Mouse (Mus musculus) embryonic facial prominence, embryonic 15.5 days (tissue): ENCODE data around the gene Wwc1. TPM values are rescaled to one million over a fixed set of nuclear protein-coding genes. Genes with fewer than 3 reads are reported as not detected.

ENCODE experiments used
- ATAC-seq: fragments of 200-750 bp; cut with Nextera tagmentation; 2 replicates; pipeline ENCODE4 v1.8.0; 2017; ENCODE audit warnings: low read depth, moderate TSS enrichment; ENCODE audit not compliant: insufficient number of reproducible peaks, low FRiP score, low TSS enrichment
- H3K27ac ChIP-seq: fragments of 300-500 bp; sonication (generic); replicated peaks from 2 replicates; pipeline ENCODE4 v1.5.1; 2015; ENCODE audit warnings: mild to moderate bottlenecking, inconsistent platforms
- H3K27me3 ChIP-seq: fragments of 300-500 bp; sonication (generic); 2 replicates; pipeline ENCODE4 v1.6.1; 2015; ENCODE audit warnings: inconsistent platforms
- H3K36me3 ChIP-seq: fragments of 300-500 bp; sonication (generic); 2 replicates; pipeline ENCODE4 v1.6.1; 2015; ENCODE audit warnings: mild to moderate bottlenecking, inconsistent platforms
- H3K4me1 ChIP-seq: fragments of 300-500 bp; sonication (generic); 2 replicates; pipeline ENCODE4 v1.6.1; 2015; ENCODE audit warnings: inconsistent platforms
- H3K4me2 ChIP-seq: fragments of 300-500 bp; sonication (generic); replicated peaks from 2 replicates; pipeline ENCODE4 v1.6.1; 2015; ENCODE audit warnings: mild to moderate bottlenecking, inconsistent platforms
- H3K4me3 ChIP-seq: fragments of 300-500 bp; sonication (generic); replicated peaks from 2 replicates; pipeline ENCODE4 v1.5.1; 2015; ENCODE audit warnings: mild to moderate bottlenecking, inconsistent platforms
- H3K9ac ChIP-seq: fragments of 300-500 bp; sonication (generic); 2 replicates; pipeline ENCODE4 v1.6.1; 2015; ENCODE audit warnings: inconsistent platforms
- H3K9me3 ChIP-seq: fragments of 300-500 bp; sonication (generic); replicated peaks from 2 replicates; pipeline ENCODE4 v1.6.1; 2016; ENCODE audit warnings: inconsistent platforms
- WGBS: fragments of 180-500 bp; shearing (Covaris S2); methylation state at CpG from one replicate; pipeline ENCODE4 v1.1.7; 2015; 5-methylcytosine and 5-hydroxymethylcytosine counted together
- polyA plus RNA-seq: library from polyadenylated mRNA; unstranded; fragments of >200 nt; fragmentation: Nextera tagmentation; extraction: Ambion mirVana; gene quantifications from 2 replicates; pipeline ENCODE4 v1.2.1, GENCODE M21; 2015

Wwc1 gene
- 6.9 and 7.2 TPM in 2 replicates for polyA plus RNA-seq

DNA sequence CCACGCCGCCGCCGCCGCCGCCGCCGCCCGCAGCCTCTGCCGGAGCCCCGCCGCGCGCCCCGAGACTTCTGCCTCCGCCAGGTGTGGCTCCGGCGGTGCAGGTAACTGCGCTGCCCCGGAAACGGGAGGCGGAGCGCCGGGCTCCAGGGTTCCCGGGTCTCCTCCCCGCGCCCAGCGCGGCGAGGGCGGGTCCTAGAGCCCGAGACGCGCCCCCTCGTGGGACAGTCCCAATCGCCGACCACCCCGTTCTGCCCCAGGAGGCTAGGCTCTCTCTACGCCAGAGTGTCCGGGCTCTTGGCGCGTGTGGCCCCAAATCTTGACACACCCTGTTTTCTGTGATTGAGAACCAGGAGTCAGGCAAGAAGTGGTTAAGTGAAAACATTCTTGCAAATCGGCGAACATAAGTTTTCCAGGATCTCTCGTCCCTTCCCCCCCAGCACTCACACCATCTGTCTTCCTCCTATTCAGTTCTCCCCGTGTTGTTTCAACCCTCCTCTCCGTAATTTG, at the start of gene Wwc1:
Wwc1 (minus strand) TSS at position 117 of the 507 bp plus-strand sequence.
- Histone ChIP-seq H3K9me3 (no peaks in the 10 kb centered on the region), H3K36me3 (no peaks in the 10 kb centered on the region), H3K4me2 (peak within 1 kb of the TSS; percentile 86), H3K4me1 (peaks cover 26% of the 10 kb centered on the region), H3K27ac (peak within 1 kb of the TSS; percentile 39), H3K4me3 (peak within 1 kb of the TSS; percentile 74), H3K27me3 (peaks cover 15% of the 10 kb centered on the region), H3K9ac (peak within 1 kb of the TSS; percentile 51)
- under 1% methylated on average over 42 of the region's 47 CpGs for WGBS
- ATAC-seq: peak; percentile 79

DNA sequence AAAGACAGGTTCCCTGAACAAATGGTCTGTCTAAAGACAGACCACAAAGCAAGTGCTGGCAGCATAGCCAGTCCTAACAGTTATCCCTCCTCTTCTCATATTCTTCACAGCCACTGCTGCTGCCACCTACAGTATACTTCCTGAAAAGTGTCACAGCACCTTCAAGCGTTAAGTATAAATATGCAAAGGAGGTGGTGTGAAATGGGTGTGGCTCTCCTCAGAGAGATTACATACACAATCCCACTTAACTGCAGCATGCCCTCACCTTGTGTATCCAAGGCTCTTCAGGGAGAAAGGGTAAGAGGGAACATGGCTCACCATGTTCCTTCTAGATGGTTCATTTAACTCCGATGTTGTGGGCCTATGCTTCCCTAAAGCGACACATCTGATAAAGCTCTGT, 39.7 kb upstream of the Wwc1 start:
- 66% methylated on average over 3 of the region's 3 CpGs for WGBS

DNA sequence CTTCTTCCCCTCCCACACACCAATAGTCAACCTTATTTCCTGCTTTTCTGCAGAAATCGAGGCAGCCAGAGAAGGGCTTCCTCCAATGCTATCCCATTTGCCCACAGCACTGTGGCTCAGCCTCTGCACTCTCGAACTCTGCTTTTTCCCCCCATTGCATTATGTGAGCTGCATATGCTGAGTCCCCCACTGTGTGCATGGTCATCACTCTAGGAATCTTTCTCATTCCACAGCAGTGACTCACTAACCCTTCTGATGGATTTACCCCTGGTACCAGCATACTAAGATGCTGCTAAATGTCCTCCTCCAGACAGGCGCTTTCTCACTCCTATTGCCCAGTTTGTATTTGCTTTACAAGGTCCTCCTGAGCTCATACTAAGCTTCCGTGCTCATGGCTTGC, 32.9 kb upstream of the Wwc1 start:
- Histone ChIP-seq H3K27ac (no peak overlapping the region), H3K27me3 (no peaks in the 10 kb centered on the region), H3K4me3 (no peak overlapping the region), H3K9ac (no peak overlapping the region), H3K4me1 (no peaks in the 10 kb centered on the region), H3K9me3 (no peaks in the 10 kb centered on the region), H3K4me2 (no peak overlapping the region), H3K36me3 (no peaks in the 10 kb centered on the region)
- WGBS: 76% methylated on average over 4 of the region's 4 CpGs
- ATAC-seq: no peak

More for the DNA sequence above, 39.7 kb upstream of the Wwc1 start:
- Histone ChIP-seq H3K4me2 (no peak overlapping the region), H3K36me3 (peaks cover 13% of the 10 kb centered on the region), H3K9ac (no peak overlapping the region), H3K9me3 (no peaks in the 10 kb centered on the region), H3K4me1 (no peaks in the 10 kb centered on the region), H3K4me3 (no peak overlapping the region), H3K27me3 (no peaks in the 10 kb centered on the region), H3K27ac (no peak overlapping the region)
- ATAC-seq: no peak

DNA sequence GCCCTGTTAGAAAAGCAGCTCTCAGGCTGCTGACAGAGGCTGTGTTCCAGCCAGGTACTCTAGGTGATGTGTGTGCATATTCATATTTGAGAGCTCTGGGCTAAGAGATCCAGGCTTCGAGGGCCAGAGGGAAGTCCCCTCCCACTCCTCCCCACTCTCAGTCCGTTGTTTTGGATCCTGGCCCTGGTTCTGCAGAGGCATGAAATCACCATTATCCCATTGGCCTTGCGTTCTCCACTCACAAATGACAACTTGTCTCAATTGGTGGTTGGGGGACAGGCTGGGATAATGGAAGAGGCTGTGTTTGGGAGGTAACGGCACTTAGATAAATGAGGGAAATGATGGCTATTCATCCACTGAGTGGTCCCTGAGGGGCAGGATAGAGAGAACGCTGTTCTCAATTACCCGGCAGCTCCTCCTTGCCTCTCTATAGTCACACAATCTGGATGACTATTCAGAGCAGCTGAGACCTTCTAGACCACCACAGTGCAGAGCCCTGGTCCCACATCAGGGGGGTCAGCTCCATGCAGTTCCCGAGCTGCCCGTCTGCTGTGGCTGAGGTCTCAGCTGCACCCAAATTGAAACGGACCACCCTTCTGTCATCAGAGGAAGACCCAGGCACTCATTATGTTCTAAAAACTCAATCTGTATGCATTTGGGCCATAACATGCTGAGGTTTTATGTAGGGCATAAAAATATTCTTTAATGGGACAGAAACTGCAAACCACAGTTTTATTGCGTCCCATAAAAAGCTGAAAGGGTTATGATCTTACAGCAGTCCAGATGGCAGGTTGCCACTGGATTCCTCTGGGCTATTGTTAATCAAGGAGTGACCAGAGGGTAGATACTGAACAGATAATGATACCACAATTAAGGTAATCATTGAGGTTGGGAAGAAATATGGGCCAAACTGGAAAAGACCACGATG, 29.2 kb upstream of the Wwc1 start:
- Histone ChIP-seq H3K27ac (no peak overlapping the region), H3K36me3 (no peaks in the 10 kb centered on the region), H3K4me2 (no peak overlapping the region), H3K9ac (no peak overlapping the region), H3K4me3 (no peak overlapping the region), H3K4me1 (no peaks in the 10 kb centered on the region), H3K27me3 (no peaks in the 10 kb centered on the region), H3K9me3 (no peaks in the 10 kb centered on the region)
- ATAC-seq: peak; percentile 69
- WGBS: 42% methylated on average over 11 of the region's 11 CpGs

DNA sequence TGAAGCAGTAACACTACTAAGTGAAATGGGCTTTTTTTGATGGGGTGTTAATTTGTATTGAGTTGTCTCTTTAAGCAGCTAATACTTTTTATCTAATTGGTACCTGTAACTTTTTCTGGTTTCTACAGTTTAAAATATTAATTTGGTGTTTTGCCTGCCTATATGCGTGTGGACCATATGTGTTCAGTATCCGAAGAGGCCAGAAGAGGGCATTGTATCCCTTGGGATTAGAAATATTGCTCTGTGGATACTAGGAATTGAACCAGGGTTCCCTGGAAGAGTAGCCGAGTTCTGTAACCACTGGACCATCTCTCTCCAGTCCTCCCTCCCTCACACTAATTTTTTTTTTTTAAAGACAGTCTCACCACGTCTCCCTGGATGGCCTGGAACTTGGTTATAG, 22.6 kb upstream of the Wwc1 start:
- WGBS: 42% methylated on average over 4 of the region's 4 CpGs
- H3K9ac ChIP-seq: no peak overlapping the region
- no peak overlapping the region for H3K27ac ChIP-seq
- no peaks in the 10 kb centered on the region for H3K36me3 ChIP-seq
- H3K4me2 ChIP-seq: no peak overlapping the region
- no peak overlapping the region for H3K4me3 ChIP-seq
- 0 out of 2 replicates have a peak, but pooled peaks cover 8% of the 10 kb centered on the region for H3K4me1 ChIP-seq
- no peak for ATAC-seq
- peaks cover 19% of the 10 kb centered on the region for H3K27me3 ChIP-seq
- H3K9me3 ChIP-seq: no peaks in the 10 kb centered on the region

DNA sequence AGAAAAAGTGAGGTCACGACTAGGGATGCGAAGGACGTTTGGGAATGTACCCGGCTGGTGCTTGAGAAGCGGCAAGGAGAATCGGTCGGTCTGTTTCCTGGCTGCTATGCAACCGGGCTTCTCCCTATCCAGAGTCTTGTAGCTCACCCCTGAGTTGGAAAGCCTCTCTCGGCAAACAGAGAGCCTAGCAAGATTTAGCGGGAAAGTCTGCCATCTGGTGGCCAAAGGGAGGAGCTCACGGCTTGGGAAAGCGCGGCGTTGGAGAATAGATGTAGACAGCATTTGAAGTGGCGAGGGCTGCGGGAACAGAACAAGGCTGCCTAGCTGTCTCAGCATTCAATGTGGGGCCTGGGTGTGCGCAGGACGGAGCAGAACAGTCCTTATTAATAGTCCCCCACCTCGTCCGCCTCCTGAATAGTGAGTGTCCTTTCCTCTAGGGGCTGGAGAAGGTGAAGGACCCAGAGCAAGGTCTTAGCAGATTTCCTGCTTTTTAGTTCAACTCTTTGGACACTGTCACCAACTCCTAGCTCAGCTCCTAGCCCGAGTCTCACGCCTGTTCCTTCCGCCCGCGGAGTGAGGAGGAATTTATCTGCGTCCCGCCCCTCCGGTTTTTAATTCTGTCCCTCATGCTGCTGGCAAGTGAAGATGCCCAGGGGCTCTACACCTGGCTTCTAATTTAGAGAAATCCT, 21.1 kb upstream of the Wwc1 start:
- Histone ChIP-seq H3K9me3 (no peaks in the 10 kb centered on the region), H3K27ac (no peak overlapping the region), H3K4me3 (peak overlapping the region; percentile 34), H3K4me2 (peak overlapping the region; percentile 54), H3K36me3 (no peaks in the 10 kb centered on the region), H3K4me1 (0 out of 2 replicates have a peak, but pooled peaks cover 8% of the 10 kb centered on the region), H3K9ac (no peak overlapping the region), H3K27me3 (peaks cover 19% of the 10 kb centered on the region)
- 3% methylated on average over 28 of the region's 28 CpGs for WGBS
- peak; percentile 68; the same call in 1 of the 2 replicates for ATAC-seq

DNA sequence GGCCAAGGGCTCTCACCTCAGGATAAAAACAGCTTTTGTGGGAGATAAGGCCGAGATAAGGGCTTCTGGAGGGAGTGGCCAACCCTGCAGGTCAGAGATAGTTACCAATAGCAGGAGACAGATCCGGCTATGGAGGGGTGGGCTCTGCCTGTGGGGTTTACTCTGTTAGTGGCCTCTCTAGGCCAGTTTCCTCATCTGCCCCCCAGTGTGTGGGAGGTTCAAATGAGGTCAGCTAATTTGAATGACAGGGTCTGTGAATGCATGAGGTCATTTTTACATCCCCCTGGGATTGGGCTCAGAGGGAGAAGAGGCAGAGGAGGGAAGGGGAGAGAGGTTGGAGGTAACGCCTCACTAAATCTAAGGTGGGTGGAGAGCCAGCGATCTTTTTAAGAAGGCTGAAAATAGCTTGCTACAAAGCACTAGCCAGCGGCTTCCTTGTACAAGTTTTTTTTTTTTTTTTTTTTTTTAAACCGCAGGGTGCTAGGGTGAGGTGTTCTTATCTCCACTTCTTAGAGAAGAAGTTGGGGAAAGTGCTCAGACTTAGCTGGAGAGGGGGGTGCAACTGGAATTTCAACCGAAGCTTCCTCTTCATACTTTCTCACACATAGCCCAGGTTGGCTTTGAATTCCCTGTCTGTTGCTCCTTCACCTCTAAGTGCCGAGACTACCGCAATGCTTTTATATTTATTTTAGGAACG, 20.4 kb upstream of the Wwc1 start:
- H3K9ac ChIP-seq: no peak overlapping the region
- peak overlapping the region; percentile 34 for H3K4me3 ChIP-seq
- peak overlapping the region; percentile 54 for H3K4me2 ChIP-seq
- no peak overlapping the region for H3K27ac ChIP-seq
- peaks cover 19% of the 10 kb centered on the region for H3K27me3 ChIP-seq
- no peaks in the 10 kb centered on the region for H3K9me3 ChIP-seq
- 6% methylated on average over 10 of the region's 10 CpGs for WGBS
- no peak for ATAC-seq
- no peaks in the 10 kb centered on the region for H3K36me3 ChIP-seq
- H3K4me1 ChIP-seq: 0 out of 2 replicates have a peak, but pooled peaks cover 8% of the 10 kb centered on the region

DNA sequence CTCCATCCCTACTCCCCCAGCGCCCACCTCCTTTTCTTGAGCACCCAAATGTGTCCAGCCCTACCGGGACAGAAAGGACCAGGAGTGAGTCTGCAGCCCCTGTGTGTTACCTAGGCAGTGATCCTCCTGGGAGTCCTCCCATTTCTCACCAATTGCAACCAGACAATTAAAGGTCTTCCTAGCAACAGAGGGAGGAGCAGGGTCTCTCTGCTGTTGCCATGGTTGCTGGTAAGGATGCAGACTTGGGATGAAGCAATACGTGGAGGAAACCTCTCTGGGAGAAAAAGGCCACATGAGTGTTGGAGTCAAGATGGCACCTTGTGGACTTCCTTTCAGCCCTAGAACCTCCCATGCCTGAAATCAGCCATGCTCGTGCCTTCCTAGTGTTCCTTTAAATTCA, 19.7 kb upstream of the Wwc1 start:
- ATAC-seq: no peak
- no peak overlapping the region for H3K4me2 ChIP-seq
- 0 out of 2 replicates have a peak, but pooled peaks cover 8% of the 10 kb centered on the region for H3K4me1 ChIP-seq
- H3K9me3 ChIP-seq: no peaks in the 10 kb centered on the region
- H3K36me3 ChIP-seq: no peaks in the 10 kb centered on the region
- H3K27me3 ChIP-seq: peaks cover 19% of the 10 kb centered on the region
- no peak overlapping the region for H3K9ac ChIP-seq
- 18% methylated on average over 4 of the region's 4 CpGs for WGBS
- no peak overlapping the region for H3K4me3 ChIP-seq
- no peak overlapping the region for H3K27ac ChIP-seq

DNA sequence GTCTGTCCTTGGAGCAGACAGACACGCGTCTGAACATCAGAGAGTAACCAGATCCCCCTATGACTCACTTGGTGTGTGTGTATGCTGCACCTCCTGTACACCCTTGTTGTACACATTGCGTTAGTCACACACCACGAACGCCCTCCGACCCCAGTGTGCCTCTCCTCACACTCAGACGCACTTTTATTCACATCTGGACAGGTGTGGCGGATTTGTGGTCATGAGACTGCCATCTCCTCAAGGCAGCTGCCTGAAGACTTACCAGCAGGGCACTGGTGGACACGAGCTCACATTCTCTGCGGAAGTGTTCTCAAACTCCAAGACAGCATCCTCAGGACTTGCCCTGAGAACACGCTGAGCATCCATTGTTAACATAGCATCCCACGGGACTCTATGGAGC, 17.7 kb upstream of the Wwc1 start:
- 61% methylated on average over 12 of the region's 12 CpGs for WGBS
- Histone ChIP-seq H3K9me3 (no peaks in the 10 kb centered on the region), H3K4me3 (no peak overlapping the region), H3K27me3 (peaks cover 19% of the 10 kb centered on the region), H3K4me2 (no peak overlapping the region), H3K4me1 (0 out of 2 replicates have a peak, but pooled peaks cover 8% of the 10 kb centered on the region), H3K9ac (no peak overlapping the region), H3K27ac (no peak overlapping the region), H3K36me3 (no peaks in the 10 kb centered on the region)
- no peak for ATAC-seq

DNA sequence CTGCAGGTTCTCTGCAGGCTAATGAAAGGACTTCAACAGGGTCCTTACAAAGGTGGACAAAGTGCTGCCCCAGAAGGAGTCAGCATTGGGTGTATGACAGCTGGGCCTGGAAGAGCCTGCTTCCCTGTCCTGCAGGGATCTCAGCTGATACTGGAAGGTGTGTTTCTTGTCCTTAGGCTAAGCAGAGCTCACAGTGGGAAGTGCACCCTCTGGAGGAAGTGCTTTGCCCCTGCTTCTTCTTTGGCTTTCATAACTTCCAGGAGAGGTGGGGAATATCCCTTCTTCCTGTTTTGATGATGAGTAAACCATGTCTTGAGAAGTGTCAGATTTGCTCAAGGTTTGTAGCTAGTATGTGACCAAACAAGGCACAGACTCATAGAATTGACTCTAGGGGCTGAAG, 15.0 kb upstream of the Wwc1 start:
- Histone ChIP-seq H3K36me3 (no peaks in the 10 kb centered on the region), H3K9ac (no peak overlapping the region), H3K4me2 (no peak overlapping the region), H3K27me3 (peaks cover 5% of the 10 kb centered on the region), H3K27ac (no peak overlapping the region), H3K4me1 (no peaks in the 10 kb centered on the region), H3K9me3 (no peaks in the 10 kb centered on the region), H3K4me3 (no peak overlapping the region)
- no peak for ATAC-seq

DNA sequence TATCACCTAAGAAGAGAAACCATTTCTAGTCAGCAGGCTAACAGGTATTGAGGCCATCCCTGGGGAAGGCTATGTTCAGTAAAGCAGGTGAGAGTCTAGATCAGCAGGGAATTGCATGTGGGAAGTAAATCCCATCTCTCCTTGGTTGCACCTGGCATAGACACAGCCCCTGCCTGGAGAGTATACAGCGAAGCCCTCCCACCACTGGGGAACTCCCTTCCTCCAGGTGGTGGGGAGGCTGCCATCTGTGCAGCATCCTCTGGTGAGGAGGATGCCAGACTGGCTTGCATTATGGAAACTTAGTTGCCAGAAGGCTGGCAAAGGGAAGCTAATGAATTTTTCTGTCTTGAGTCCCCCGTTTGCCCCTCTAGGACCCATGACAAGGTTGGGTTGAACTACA, 11.5 kb upstream of the Wwc1 start:
- no peaks in the 10 kb centered on the region for H3K4me1 ChIP-seq
- no peaks in the 10 kb centered on the region for H3K9me3 ChIP-seq
- no peaks in the 10 kb centered on the region for H3K36me3 ChIP-seq
- H3K27me3 ChIP-seq: no peaks in the 10 kb centered on the region
- no peak overlapping the region for H3K4me3 ChIP-seq
- WGBS: 76% methylated on average over 2 of the region's 2 CpGs
- H3K4me2 ChIP-seq: no peak overlapping the region
- peak; percentile 85 for ATAC-seq
- no peak overlapping the region for H3K27ac ChIP-seq
- H3K9ac ChIP-seq: no peak overlapping the region
